Mouse (Mus musculus): ENCODE results near the gene Il21r.

Gene Il21r

GRCm38 (mm10) chr7:125601821-125602448 is 1.3 kb upstream of the Il21r start:
- DNase-seq (ENCODE audit: low spot score): no peak

DNA sequence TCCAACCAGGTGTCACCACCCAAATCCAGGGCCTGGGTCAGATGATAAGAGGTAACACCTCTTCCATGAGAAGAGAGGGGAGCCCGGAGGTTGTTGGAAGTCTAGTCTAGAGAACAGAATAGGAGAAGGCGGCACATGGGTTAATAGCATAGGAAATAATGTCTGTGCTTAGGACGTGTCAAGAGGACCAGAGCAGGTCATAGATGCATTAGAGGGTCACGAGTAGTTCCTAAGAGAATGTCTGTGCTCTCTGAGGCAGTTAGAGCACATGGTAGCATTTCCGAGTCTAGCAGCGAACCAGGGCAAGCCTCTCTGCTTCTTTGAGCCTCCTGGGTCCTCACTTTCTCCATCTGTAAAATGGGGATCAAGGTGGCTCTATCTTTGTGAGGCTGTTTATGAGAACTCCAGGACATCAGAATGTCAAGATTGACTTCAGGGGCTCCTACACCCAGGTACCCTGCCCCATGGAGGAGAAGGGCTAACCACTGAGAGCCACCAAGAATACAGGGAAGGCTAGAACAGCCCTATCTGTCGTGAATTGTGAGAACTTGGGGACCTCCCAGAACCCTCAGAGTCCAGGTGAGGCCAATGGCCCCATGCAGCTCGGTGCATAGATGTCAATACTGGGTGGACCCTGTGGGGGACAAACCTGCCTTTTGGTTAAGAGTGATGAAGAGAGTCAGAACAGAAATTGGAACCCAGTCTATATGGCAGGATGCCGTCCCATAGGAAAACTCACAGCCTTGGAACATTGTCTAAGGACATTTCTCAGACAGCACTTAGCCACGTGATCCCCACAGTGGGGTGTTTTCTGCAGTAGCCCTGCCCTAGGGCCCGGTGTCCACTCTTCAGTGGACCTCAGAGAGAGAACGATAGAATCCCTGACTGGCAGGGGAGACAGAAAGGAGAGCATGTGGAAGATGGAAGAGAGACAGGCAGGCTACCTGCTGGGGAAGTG is 1.4 kb downstream of the Il21r start:
- no peak for DNase-seq (ENCODE audit: low spot score)

- DNase-seq (ENCODE audit: low spot score): no peak
Observed at GRCm38 (mm10) chr7:125605725-125606139, 2.5 kb downstream of the Il21r start.

DNA sequence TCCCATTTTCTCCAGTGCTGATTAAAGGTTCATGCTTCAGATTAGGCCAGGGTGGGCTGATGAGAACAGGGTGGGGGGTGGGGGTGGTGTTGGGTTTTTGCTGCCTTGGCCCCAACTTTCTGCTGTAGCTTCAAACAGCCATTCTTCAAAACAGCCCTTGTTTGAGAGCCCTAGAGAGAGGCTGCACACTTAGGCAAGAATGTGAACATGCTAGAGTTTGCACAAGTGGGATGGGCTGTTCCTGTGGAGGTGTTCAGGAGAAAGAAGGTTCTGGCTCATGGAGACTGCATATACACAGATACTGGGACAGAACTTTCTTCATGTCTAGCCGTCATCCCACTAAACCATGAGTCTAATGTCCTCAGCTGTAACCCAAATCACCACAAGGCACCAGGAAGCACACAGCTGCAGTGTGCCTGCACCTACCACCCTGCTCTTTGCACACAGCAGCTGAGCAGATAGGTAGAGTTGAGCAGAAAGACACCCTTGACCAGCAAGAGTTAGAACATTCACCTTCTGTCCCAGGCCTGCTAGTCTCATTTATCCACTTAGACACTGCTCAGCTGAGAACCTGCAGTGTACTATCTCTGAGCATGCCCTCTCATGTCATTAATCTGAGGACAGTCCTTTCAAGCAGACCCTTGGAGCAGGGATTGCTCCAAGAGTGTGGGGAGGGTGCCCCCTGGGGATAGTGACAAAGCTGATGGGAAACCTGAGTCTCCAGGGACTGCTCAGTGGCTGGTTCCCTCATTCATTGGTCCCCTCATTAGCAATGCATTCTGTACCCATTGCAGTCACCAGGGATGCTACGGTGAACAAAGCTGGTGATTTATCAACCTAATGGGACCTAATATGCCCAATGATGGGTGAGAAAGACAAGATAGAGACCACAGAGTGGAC is 3.3 kb downstream of the Il21r start:
- DNase-seq (ENCODE audit: low spot score): no peak

DNA sequence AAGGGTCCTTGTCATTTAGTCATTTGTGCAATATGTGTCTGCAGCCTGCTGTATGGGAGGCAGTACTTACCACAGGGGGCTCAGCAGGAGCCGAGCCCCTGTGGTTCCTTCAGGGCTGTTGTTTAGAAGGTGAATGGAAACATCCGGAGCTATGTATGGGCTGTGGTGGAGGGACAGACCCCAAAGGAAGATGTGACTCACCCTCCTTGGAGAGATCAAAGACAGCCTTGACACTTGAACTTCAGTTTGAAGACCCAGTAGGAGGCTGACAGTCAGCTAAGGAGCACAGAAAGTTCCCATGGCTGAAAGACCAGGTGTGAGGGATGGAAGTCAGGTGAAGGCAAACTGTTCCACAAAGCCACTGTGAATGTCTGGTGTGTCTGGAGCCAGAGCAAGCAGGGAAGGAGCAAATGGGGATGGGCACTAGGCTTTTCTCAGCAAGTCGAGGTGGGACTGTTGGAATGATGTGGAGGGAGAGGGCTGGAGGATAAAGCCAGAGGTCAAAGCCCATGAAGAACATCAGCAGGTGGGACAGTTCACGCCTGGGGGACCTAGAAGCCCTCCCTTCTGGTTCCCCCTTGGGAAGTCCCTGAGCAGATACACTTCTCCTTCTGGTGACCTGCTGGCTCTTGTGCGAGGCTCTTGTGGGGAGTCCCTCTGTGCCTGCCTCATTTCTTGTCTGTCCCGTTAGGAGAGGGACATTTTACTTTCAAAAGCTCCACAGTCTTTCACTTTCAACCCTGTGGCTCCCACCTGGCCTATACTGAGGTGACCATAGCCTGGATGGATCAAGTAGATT is 4.4 kb downstream of the Il21r start:
- no peak for DNase-seq (ENCODE audit: low spot score)

GRCm38 (mm10) chr7:125608183-125608688 is 5.0 kb downstream of the Il21r start:
- no peak for DNase-seq (ENCODE audit: low spot score)

DNA sequence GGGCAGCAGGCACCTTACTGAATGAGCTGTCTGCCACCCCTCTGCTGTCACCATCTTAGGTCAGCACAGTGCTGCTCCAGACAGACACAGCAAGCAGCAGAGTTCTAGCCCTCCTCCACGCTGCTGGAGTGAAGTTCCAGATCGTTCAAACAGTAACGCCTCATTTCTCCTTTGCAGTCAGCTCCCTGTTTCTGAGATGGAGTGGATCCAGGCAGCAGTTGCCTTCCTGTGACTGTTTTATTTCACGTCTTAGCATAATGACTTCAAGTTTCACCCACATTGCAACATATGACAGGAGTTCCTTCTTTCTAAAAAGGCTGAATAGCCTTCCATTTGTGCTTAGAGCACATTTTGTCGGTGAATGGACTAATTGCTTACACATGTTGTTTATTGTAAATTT is 10.3 kb downstream of the Il21r start:
- no peak for DNase-seq (ENCODE audit: low spot score)

DNA sequence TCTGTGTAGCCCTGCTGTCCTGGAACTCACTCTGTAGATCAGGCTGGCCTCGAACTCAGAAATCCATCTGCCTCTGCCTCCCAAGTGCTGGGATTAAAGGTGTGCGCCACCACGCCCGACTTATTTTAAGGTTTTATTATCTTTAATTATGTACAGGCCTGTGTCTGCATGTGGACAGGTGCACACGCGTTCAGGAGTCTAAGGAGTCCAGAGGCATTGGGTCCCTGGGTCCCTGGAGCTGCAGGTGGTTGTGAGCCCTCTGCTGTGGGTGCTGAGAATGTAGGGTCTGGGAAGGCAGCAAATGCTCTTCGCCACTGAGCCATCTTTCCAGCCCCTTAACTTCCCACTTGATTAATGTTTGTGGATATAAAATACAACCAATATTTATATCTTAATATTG is 12.2 kb downstream of the Il21r start:
- no peak for DNase-seq (ENCODE audit: low spot score)

GRCm38 (mm10) chr7:125618016-125618415 is 14.8 kb downstream of the Il21r start:
- DNase-seq (ENCODE audit: low spot score): no peak

GRCm38 (mm10) chr7:125620077-125620476 is 16.8 kb downstream of the Il21r start:
- no peak for DNase-seq (ENCODE audit: low spot score)

DNA sequence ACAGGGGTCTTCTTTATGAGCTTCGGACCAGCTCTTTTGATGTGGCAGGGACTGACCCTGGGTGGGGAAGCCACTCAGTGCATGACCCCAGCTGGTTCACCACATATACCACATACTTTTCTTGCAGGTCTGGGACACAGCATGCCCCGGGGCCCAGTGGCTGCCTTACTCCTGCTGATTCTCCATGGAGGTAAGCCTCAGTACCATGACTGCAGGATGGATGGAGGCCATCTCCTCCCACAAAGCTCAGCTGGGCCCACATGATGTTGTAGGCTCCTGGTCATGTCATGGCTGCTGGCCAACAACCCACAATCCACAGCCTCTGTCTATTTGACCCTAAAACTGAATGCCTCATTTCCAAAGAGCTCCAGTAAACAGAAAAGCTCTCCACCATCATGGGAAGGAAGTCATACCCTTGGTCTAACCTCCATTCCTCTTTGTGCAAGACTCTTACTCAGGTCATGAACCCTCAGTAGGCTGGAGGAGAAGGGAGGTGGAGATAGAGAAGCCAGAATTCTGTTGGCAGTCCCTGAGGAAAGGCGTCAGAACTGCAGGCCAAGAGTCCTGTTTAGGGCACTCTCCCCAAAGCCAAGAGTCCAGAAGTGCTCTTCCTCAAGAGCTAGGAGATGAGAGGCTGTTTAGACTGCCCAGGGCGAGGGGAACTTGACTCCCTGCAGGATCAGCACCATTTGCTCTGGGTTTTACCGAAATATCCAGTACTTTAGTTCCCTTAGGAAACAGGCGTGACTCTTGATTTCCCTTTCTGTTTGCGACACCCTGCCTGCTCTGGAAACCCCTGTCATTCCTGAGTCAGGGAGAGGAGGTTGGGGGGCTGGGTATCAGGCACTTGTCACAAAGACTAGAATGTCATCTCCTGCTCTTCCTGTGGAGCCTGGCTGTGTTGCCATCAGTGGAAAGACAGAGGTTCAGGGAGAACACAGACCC is 19.8 kb downstream of the Il21r start:
- no peak for DNase-seq (ENCODE audit: low spot score)

- no peak for DNase-seq (ENCODE audit: low spot score)
Observed at GRCm38 (mm10) chr7:125625219-125625618, 22.0 kb downstream of the Il21r start.

GRCm38 (mm10) chr7:125625829-125626228 is 22.6 kb downstream of the Il21r start:
- DNase-seq (ENCODE audit: low spot score): no peak

- no peak for DNase-seq (ENCODE audit: low spot score)
Observed at GRCm38 (mm10) chr7:125630317-125630716, 27.1 kb downstream of the Il21r start.

- DNase-seq (ENCODE audit: low spot score): no peak
Observed at GRCm38 (mm10) chr7:125630989-125631388, 27.8 kb downstream of the Il21r start.

DNA sequence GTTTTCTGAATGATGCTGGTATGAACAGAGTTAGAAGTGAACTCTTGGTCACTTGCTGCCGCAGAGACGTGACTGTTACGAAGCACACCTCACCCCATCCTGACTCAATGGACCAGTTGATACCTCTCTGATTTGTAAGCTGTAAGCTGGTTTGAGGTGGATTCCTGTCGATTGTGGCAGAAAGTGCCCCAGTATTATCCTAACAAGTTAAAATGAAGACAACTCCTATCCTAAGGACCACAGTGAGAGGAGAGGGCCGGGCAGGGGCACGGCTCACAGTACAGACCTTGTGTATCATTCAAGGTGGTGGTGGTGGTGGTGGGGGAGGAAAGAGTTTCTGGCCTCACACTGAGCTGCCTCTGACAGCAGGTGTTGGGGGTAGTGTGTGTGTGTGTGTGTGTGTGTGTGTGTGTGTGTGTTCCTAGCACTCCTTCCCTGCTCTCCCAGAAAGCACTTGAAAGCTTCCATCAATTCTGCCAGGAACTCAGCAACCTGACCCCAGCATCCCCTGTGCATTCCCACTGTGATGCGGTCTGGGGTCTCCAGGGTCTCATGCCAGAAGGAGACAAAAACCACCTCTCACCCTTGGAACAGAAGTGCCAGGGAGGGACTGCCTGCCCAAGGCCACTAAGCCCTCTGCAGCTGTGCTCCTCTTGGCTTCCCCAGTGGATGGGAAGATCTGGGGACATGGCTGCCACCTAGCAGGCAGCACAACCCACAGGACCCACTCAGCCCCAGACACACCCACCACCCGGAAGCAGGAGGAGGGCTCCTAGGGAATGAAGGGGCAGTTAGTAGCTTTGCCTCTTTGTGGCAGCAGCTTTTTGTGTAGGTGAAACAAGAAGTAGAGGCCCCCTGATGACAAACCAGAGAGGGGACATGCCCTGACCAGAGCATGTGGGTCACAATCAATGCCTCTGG is 34.3 kb downstream of the Il21r start:
- no peak for DNase-seq (ENCODE audit: low spot score)

DNA sequence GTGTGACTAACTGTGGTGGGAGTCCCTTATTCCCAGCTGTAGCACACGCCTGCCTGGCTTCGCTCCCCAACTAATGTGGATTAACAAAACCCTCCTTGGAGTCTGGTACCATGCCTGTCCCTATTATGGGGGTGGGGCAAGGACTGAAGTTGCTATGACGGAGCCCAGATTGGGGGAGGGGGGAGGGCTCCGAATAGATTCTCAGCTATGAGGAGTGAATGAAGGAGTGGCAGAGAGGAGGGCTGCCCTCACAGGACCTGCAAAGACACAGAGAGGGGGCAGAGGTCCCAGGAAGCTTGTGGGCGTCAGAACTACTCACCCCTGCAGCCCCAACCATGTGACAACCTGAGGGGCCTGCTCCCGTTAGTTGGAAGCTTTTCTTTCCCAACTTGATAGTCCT is 35.1 kb downstream of the Il21r start:
- no peak for DNase-seq (ENCODE audit: low spot score)

GRCm38 (mm10) chr7:125638870-125639386 is 35.7 kb downstream of the Il21r start:
- peak; percentile 81 for DNase-seq (ENCODE audit: low spot score)

GRCm38 (mm10) chr7:125643880-125644279 is 40.7 kb downstream of the Il21r start:
- no peak for DNase-seq (ENCODE audit: low spot score)

Data from testis, postnatal 10 days (tissue).